Mouse (Mus musculus): ENCODE measurements around the gene 1500009C09Rik. TPM values are rescaled to one million over a fixed set of nuclear protein-coding genes. Genes with fewer than 3 reads are reported as not detected.

Gene 1500009C09Rik
- total RNA-seq, 1 experiment: 1.0 TPM

DNA sequence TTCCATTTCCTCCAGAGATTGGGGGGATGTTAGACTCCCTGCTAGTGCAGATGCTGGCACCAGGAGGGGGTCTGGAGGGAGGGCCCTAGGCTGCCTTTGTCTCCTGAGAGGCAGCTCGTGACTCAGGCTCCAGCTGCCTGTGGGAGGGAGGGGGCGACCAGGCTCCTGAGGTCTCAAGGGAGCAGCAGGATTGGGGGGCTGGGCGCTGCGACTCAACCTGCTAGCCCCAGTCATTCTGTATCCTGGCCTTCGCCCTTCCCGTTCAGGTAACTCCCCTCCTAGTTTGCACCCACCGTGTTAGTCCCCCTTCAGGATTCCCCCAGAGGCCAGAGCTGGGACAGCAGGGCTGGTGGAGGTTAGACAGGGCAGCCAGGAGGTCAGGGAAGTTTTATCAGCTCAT, 35.2 kb upstream of the 1500009C09Rik start:
- peaks cover 6 to 45% of the 10 kb centered on the region in 2 experiments; a peak in 3 of 4 replicates for H3K4me1 ChIP-seq (ENCODE audit: control insufficient read depth in 2 of 2, insufficient read depth in 2 of 2, low read length in 2 of 2, poor library complexity in 1 of 2)
- no peak overlapping the region for H3K27ac ChIP-seq (ENCODE audit: insufficient read depth, low read depth, low read length, poor library complexity, severe bottlenecking)
- no peaks in the 10 kb centered on the region for H3K36me3 ChIP-seq (ENCODE audit: control insufficient read depth, insufficient read depth, low read length, poor library complexity, severe bottlenecking)
- no peak for DNase-seq (ENCODE audit: low read depth, low spot score)
- H3K9ac ChIP-seq (ENCODE audit: insufficient read depth, low read depth, low read length, poor library complexity, severe bottlenecking): no peak overlapping the region
- no peak overlapping the region for H3K4me3 ChIP-seq (ENCODE audit: insufficient read depth in 1 of 2, low read depth in 1 of 2, low read length in 2 of 2, poor library complexity in 1 of 2, severe bottlenecking in 1 of 2)
- in situ Hi-C loops (cut with MboI; ENCODE audit: low sequenced_read_pairs in 2 of 2, unreplicated experiment in 2 of 2): no loop called here
- no peak for TF ChIP-seq ZC3H11A (IDR thresholded peaks at IDR 0.05; ENCODE audit: borderline replicate concordance, low read depth, low read length)
- no peak for TF ChIP-seq HCFC1 (IDR thresholded peaks at IDR 0.05; ENCODE audit: borderline replicate concordance, insufficient read depth, low read length)
- no peak for TF ChIP-seq ZNF384 (IDR thresholded peaks at IDR 0.05; ENCODE audit: low read depth, low read length)
- no peak for TF ChIP-seq CHD2 (IDR thresholded peaks at IDR 0.05; ENCODE audit: low read depth, low read length)
- no peaks in the 10 kb centered on the region for H3K9me3 ChIP-seq (ENCODE audit: control insufficient read depth, insufficient read depth, low read depth, low read length)

DNA sequence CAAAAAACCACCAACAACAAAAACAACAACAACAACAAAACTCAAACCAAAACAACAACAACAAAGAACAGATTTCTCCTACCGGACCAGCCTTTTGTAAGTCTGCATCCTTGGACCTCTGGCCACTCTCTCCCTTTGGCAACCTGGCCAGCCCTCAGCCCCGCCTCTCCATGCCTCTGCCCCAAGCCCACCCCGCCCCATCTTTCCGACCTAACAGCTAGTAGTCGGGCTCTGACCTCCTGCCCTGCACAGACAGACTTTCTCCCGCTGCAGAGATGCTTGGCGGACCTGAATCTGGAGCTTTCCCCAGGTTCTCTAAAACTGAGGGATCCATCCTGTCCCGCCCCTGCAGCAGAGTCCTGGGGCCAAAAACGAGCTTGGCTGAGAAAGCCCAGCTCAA, 34.2 kb upstream of the 1500009C09Rik start:
- no peak for TF ChIP-seq ZC3H11A (IDR thresholded peaks at IDR 0.05; ENCODE audit: borderline replicate concordance, low read depth, low read length)
- no peak for TF ChIP-seq MAFK (IDR thresholded peaks at IDR 0.05; ENCODE audit: insufficient read depth, low read depth, low read length)
- no peak for TF ChIP-seq HCFC1 (IDR thresholded peaks at IDR 0.05; ENCODE audit: borderline replicate concordance, insufficient read depth, low read length)
- TF ChIP-seq CHD2 (IDR thresholded peaks at IDR 0.05; ENCODE audit: low read depth, low read length): no peak
- TF ChIP-seq ZNF384 (IDR thresholded peaks at IDR 0.05; ENCODE audit: low read depth, low read length): no peak
- H3K27ac ChIP-seq (ENCODE audit: insufficient read depth, low read depth, low read length, poor library complexity, severe bottlenecking): no peak overlapping the region
- H3K36me3 ChIP-seq (ENCODE audit: control insufficient read depth, insufficient read depth, low read length, poor library complexity, severe bottlenecking): no peaks in the 10 kb centered on the region
- peaks cover 6 to 47% of the 10 kb centered on the region in 2 experiments; a peak in 3 of 4 replicates for H3K4me1 ChIP-seq (ENCODE audit: control insufficient read depth in 2 of 2, insufficient read depth in 2 of 2, low read length in 2 of 2, poor library complexity in 1 of 2)
- in situ Hi-C loops (cut with MboI; ENCODE audit: low sequenced_read_pairs in 2 of 2, unreplicated experiment in 2 of 2): no loop called here
- no peaks in the 10 kb centered on the region for H3K9me3 ChIP-seq (ENCODE audit: control insufficient read depth, insufficient read depth, low read depth, low read length)
- DNase-seq (ENCODE audit: low read depth, low spot score): no peak
- H3K4me3 ChIP-seq (ENCODE audit: insufficient read depth in 1 of 2, low read depth in 1 of 2, low read length in 2 of 2, poor library complexity in 1 of 2, severe bottlenecking in 1 of 2): no peak overlapping the region
- H3K9ac ChIP-seq (ENCODE audit: insufficient read depth, low read depth, low read length, poor library complexity, severe bottlenecking): no peak overlapping the region

DNA sequence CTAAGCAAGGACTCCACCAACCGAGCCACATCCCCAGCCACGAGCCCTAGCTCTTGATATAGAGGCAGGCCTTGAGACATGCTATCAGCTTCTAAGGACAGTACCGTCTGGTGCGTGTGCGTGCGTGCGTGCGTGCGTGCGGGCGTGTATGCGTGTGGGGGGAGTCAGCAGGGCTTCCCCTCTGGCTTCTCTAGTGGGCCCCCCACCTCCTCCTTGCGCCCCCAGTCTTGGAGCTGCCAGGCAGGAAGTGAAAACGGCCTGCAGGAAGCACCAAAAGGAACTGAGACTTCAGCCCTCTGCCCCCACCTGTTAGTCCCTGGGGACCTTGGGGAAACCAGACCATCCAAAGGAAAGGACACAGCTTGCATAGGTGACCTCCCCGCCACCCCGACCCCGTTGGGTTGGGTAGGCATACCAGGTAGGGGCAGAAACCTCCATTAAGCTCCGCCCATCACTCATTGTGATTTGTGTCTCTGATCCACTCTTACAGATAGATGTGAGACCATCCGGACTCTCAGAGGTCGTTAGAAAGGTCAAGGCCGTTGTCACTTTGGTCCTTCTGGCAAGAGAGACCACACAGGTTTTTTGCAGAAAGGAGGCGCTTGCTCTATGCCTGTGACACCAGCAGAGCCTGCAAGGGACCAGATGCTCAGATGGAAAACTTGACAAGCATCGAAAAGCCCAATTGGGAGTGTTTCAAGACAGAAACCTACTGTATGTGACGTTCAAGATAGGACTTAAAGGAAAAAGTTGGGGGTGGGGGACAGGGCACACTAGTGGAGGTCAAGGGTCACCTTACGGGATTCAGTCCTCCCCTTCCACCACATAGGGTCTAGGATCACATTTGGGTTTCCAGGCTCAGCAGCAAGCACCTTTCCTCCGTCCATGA, 33.2 kb upstream of the 1500009C09Rik start:
- DNase-seq (ENCODE audit: low read depth, low spot score): no peak
- H3K27ac ChIP-seq (ENCODE audit: insufficient read depth, low read depth, low read length, poor library complexity, severe bottlenecking): no peak overlapping the region
- no peaks in the 10 kb centered on the region for H3K36me3 ChIP-seq (ENCODE audit: control insufficient read depth, insufficient read depth, low read length, poor library complexity, severe bottlenecking)
- no peaks in the 10 kb centered on the region for H3K9me3 ChIP-seq (ENCODE audit: control insufficient read depth, insufficient read depth, low read depth, low read length)
- no peak overlapping the region for H3K9ac ChIP-seq (ENCODE audit: insufficient read depth, low read depth, low read length, poor library complexity, severe bottlenecking)
- peaks cover 6 to 52% of the 10 kb centered on the region in 2 experiments; a peak in 3 of 4 replicates for H3K4me1 ChIP-seq (ENCODE audit: control insufficient read depth in 2 of 2, insufficient read depth in 2 of 2, low read length in 2 of 2, poor library complexity in 1 of 2)
- H3K4me3 ChIP-seq (ENCODE audit: insufficient read depth in 1 of 2, low read depth in 1 of 2, low read length in 2 of 2, poor library complexity in 1 of 2, severe bottlenecking in 1 of 2): no peak overlapping the region
- TF ChIP-seq ZNF384 (IDR thresholded peaks at IDR 0.05; ENCODE audit: low read depth, low read length) (no peak), CHD2 (IDR thresholded peaks at IDR 0.05; ENCODE audit: low read depth, low read length) (no peak), HCFC1 (IDR thresholded peaks at IDR 0.05; ENCODE audit: borderline replicate concordance, insufficient read depth, low read length) (no peak), MAFK (IDR thresholded peaks at IDR 0.05; ENCODE audit: insufficient read depth, low read depth, low read length) (no peak), ZC3H11A (IDR thresholded peaks at IDR 0.05; ENCODE audit: borderline replicate concordance, low read depth, low read length) (no peak)
- in situ Hi-C loops (cut with MboI; ENCODE audit: low sequenced_read_pairs in 2 of 2, unreplicated experiment in 2 of 2): no loop called here

DNA sequence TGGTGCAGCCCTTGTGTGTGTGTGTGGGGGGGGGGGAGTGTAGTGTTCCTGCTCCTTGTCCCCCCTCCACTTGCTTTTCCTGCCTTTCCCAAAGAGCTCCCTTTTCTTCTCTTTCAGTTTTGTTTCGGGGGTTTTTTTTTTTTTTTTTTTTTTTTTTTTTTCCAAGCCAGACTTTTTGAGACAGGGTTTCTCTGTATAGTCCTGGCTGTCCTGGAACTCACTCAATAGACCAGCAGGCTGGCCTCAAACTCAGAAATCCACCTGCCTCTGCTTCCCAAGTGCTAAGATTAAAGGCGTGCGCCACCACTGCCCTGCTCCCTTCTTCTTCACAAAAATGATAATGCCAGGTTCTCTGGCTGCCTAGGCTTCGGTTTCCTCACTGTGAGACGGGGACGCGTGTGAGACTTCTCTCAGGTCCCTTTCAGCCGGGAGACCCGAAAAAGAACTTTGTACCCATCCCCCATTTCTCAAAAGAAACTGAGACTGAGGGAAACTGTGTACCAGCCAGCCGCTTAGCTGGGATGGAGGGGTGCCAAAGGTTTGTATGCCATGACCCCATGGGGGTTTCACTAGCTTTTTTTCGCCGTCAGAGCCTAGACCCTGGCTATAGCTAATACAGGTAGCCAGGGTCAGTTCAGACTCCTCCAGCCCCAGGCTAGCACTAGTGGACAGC, 32.1 kb upstream of the 1500009C09Rik start:
- H3K4me1 ChIP-seq (ENCODE audit: control insufficient read depth in 2 of 2, insufficient read depth in 2 of 2, low read length in 2 of 2, poor library complexity in 1 of 2): peaks cover 6 to 57% of the 10 kb centered on the region in 2 experiments; a peak in 3 of 4 replicates
- H3K36me3 ChIP-seq (ENCODE audit: control insufficient read depth, insufficient read depth, low read length, poor library complexity, severe bottlenecking): no peaks in the 10 kb centered on the region
- TF ChIP-seq MAFK (IDR thresholded peaks at IDR 0.05; ENCODE audit: insufficient read depth, low read depth, low read length): no peak
- in situ Hi-C loops (cut with MboI; ENCODE audit: low sequenced_read_pairs in 2 of 2, unreplicated experiment in 2 of 2): no loop called here
- no peak overlapping the region for H3K27ac ChIP-seq (ENCODE audit: insufficient read depth, low read depth, low read length, poor library complexity, severe bottlenecking)
- H3K9ac ChIP-seq (ENCODE audit: insufficient read depth, low read depth, low read length, poor library complexity, severe bottlenecking): no peak overlapping the region
- DNase-seq (ENCODE audit: low read depth, low spot score): no peak
- H3K9me3 ChIP-seq (ENCODE audit: control insufficient read depth, insufficient read depth, low read depth, low read length): no peaks in the 10 kb centered on the region
- no peak overlapping the region for H3K4me3 ChIP-seq (ENCODE audit: insufficient read depth in 1 of 2, low read depth in 1 of 2, low read length in 2 of 2, poor library complexity in 1 of 2, severe bottlenecking in 1 of 2)

Measured in ES-E14 (cell line).